Mouse (Mus musculus): Measurements from ENCODE around the gene Msn.

GRCm38 (mm10) chrX:96117366-96117765 is 21.5 kb downstream of the Msn start:
- TF ChIP-seq POLR2A (IDR thresholded peaks at IDR 0.05; ENCODE audit: borderline replicate concordance, control insufficient read depth, low read depth, low read length) (no peak), CTCF (IDR thresholded peaks at IDR 0.05; ENCODE audit: control insufficient read depth, insufficient read depth, low read length) (no peak)

Data from bone marrow, adult 2 months (tissue).